Mouse (Mus musculus): ENCODE measurements around the gene Notch2. TPM values are rescaled to one million over a fixed set of nuclear protein-coding genes. Genes with fewer than 3 reads are reported as not detected.

The Notch2 gene
- polyA plus RNA-seq, 1 experiment from 2014 or later = 35.7 TPM

DNA sequence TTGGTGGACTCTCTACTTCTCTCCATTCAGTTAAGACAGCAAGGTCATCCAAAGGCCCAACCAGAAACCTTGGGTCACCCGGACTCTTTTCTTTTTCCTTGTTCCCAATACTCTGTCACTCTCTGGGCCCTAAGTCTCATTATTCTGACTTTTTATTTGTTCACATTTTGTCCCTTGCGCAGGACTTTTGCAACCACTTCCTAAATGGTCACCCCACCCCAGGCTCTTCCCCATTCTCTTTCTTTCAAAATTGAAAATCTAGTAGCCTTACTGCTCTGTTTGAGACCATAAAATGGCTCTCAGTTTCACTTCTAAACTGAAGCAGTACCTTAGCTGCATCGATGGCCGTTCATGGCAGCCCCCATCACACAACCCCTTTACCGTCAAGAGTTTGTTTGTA lies 18.5 kb upstream of the Notch2 start:
- Histone ChIP-seq H3K9ac (replicated peaks) (no peak overlapping the region), H3K9me3 (no peaks in the 10 kb centered on the region), H3K36me3 (no peaks in the 10 kb centered on the region), H3K4me1 (replicated peaks) (peaks cover 14% of the 10 kb centered on the region), H3K4me2 (no peak overlapping the region), H3K27me3 (no peaks in the 10 kb centered on the region), H3K4me3 (replicated peaks) (no peak overlapping the region), H3K27ac (no peak overlapping the region)
- whole genome bisulfite sequencing = 83% methylated on average over 5 of the region's 5 CpGs
- ATAC-seq (ENCODE audit: insufficient number of reproducible peaks, insufficient read depth, low FRiP score, low TSS enrichment, low read depth) = no peak

DNA sequence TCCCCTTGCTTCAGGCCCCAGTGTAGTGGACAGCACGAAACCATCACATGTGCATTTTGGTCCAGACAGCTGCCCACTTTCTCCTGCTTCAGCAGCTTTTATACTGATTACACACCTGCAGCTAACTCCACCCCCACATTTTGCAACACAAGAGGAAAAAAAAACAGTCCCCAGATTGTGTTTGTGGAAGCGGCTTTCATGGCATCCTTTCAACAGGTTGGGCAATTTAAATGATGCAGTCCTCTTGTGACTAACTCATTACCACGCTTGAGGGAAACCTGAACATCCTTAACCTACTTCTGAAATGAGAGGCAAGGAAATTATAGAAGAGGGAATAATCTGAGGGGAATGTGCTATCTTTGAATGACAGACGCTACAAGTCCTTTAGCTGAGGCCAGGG lies 15.0 kb upstream of the Notch2 start:
- Histone ChIP-seq H3K36me3 (no peaks in the 10 kb centered on the region), H3K4me3 (replicated peaks) (no peak overlapping the region), H3K4me2 (no peak overlapping the region), H3K27me3 (no peaks in the 10 kb centered on the region), H3K4me1 (replicated peaks) (peaks cover 14% of the 10 kb centered on the region), H3K9me3 (no peaks in the 10 kb centered on the region), H3K27ac (no peak overlapping the region), H3K9ac (replicated peaks) (no peak overlapping the region)
- 79% methylated on average over 4 of the region's 4 CpGs for WGBS
- no peak for ATAC-seq (ENCODE audit: insufficient number of reproducible peaks, insufficient read depth, low FRiP score, low TSS enrichment, low read depth)

DNA sequence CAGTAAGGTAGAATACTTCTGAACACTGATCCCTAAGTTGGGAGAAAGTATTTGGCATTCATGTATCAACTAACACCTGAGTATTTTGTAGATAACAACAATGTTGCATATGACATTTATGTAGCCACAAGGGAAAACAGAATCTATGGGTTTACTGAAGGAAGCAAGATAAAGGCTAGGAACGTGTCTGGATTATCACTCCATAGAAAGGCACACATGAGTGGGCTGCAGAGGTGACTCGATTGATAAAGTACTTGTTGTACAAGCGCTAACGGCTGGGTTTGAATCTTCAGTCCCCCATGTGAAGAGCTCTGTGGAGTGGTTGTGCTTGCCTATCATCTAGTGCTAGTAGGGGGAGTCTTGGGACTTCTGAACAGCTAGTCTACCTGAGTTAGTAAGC lies 9.8 kb upstream of the Notch2 start:
- no peak overlapping the region for H3K4me2 ChIP-seq
- H3K27ac ChIP-seq = no peak overlapping the region
- ATAC-seq (ENCODE audit: insufficient number of reproducible peaks, insufficient read depth, low FRiP score, low TSS enrichment, low read depth) = no peak
- peaks cover 6% of the 10 kb centered on the region; the same call in 1 of the 2 replicates for H3K4me1 ChIP-seq (replicated peaks)
- H3K27me3 ChIP-seq = no peaks in the 10 kb centered on the region
- no peak overlapping the region for H3K9ac ChIP-seq (replicated peaks)
- H3K4me3 ChIP-seq (replicated peaks) = no peak overlapping the region
- H3K9me3 ChIP-seq = no peaks in the 10 kb centered on the region
- no peaks in the 10 kb centered on the region for H3K36me3 ChIP-seq
- 75% methylated on average over 4 of the region's 4 CpGs for WGBS

DNA sequence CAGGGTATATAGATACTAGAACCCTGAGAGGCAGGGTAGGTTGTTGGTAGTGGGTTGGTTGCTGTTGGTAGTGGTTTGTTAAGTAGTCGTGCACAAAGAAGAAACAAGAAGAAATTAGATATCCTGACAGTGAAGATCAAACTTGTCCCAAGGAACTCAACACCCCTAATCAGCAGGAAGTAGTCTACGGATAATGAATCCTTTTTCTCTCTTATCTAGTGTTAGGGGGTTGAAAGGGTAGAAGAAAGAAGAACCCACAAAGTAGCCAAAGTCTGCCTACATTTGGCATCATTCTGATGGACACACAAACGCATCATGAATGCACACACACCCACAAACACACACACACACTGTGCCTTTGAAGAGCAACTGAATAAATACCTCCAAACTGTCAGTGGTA lies 9.1 kb upstream of the Notch2 start:
- H3K9me3 ChIP-seq = no peaks in the 10 kb centered on the region
- H3K4me3 ChIP-seq (replicated peaks) = no peak overlapping the region
- no peaks in the 10 kb centered on the region for H3K27me3 ChIP-seq
- no peak for ATAC-seq (ENCODE audit: insufficient number of reproducible peaks, insufficient read depth, low FRiP score, low TSS enrichment, low read depth)
- no peak overlapping the region for H3K27ac ChIP-seq
- WGBS = 81% methylated on average over 3 of the region's 3 CpGs
- H3K4me2 ChIP-seq = no peak overlapping the region
- H3K4me1 ChIP-seq (replicated peaks) = peaks cover 6% of the 10 kb centered on the region; the same call in 1 of the 2 replicates
- no peaks in the 10 kb centered on the region for H3K36me3 ChIP-seq
- no peak overlapping the region for H3K9ac ChIP-seq (replicated peaks)

DNA sequence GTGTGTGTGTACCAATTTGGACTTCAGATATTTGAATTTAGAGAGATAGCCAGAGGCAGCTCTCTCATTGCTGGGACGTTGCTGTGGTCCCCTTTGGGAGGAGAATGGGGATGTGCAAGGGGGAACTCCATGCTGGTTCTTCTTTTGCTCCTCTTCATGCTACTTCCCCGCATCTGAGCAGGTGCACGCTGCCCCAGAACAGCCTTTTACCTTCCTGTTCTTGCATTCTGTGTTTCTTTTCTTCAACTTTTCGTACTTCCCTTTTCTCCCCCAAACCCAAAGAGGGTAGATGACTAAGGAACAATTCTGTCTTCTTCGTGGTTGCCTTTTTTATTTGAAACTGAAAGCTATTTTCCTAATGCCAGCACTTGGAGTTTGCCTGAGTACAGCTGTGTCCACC lies 8.0 kb upstream of the Notch2 start:
- Histone ChIP-seq H3K27ac (no peak overlapping the region), H3K9ac (replicated peaks) (no peak overlapping the region), H3K4me1 (replicated peaks) (peaks cover 6% of the 10 kb centered on the region; the same call in 1 of the 2 replicates), H3K4me3 (replicated peaks) (no peak overlapping the region), H3K27me3 (no peaks in the 10 kb centered on the region), H3K36me3 (no peaks in the 10 kb centered on the region), H3K9me3 (no peaks in the 10 kb centered on the region), H3K4me2 (no peak overlapping the region)
- WGBS = 83% methylated on average over 5 of the region's 5 CpGs
- no peak for ATAC-seq (ENCODE audit: insufficient number of reproducible peaks, insufficient read depth, low FRiP score, low TSS enrichment, low read depth)

GRCm38 (mm10) chr3:98006046-98006691 lies 7.2 kb upstream of the Notch2 start:
- Histone ChIP-seq H3K9me3 (no peaks in the 10 kb centered on the region), H3K27ac (no peak overlapping the region), H3K36me3 (no peaks in the 10 kb centered on the region), H3K4me2 (no peak overlapping the region), H3K9ac (replicated peaks) (no peak overlapping the region), H3K4me1 (replicated peaks) (peaks cover 6% of the 10 kb centered on the region; the same call in 1 of the 2 replicates), H3K27me3 (no peaks in the 10 kb centered on the region), H3K4me3 (replicated peaks) (no peak overlapping the region)
- no peak for ATAC-seq (ENCODE audit: insufficient number of reproducible peaks, insufficient read depth, low FRiP score, low TSS enrichment, low read depth)
- 53% methylated on average over 8 of the region's 8 CpGs for WGBS

DNA sequence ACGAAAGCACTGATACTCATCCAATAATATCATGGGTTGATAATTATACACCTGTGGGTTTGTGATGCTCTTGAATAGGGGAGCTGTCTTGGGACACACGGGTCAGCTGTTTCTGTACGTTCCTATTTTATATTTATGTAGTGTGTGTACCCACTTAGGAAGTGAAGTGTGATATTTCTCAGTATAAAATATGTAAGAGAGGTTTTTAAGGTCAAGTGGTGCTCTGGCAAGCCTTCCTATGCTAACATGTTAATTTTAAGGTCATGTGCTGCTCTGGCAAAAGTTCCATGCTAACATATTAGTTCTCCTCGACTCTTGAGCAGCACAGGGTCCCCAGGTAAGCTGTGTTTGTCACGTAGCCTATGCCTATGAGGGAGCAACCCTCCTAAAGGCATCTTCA lies 6.4 kb upstream of the Notch2 start:
- 91% methylated on average over 5 of the region's 5 CpGs for WGBS
- Histone ChIP-seq H3K27me3 (no peaks in the 10 kb centered on the region), H3K4me2 (no peak overlapping the region), H3K9ac (replicated peaks) (no peak overlapping the region), H3K4me3 (replicated peaks) (no peak overlapping the region), H3K4me1 (replicated peaks) (peaks cover 6% of the 10 kb centered on the region; the same call in 1 of the 2 replicates), H3K9me3 (no peaks in the 10 kb centered on the region), H3K36me3 (no peaks in the 10 kb centered on the region), H3K27ac (no peak overlapping the region)
- ATAC-seq (ENCODE audit: insufficient number of reproducible peaks, insufficient read depth, low FRiP score, low TSS enrichment, low read depth) = no peak

DNA sequence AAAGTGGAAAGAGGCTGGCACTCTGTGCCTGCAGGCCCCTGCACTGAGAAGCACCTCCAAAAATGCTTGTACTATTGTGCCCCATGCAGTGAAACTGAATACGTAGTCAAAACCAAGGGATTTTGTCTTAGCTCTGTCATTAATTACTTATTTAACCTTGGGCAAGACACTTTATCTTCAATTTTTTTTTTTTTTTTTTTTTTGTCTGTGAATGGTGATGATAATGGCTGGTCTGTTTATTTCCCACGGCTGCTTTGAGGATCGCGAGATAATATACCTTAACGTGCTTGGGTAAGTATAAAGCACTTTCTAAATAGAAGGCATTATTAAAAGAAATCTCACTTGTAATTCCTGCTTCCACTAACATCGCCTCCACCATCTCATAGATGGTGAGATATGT lies 5.2 kb upstream of the Notch2 start:
- no peak overlapping the region for H3K27ac ChIP-seq
- WGBS = 88% methylated on average over 6 of the region's 6 CpGs

GRCm38 (mm10) chr3:98009190-98009840 lies 4.0 kb upstream of the Notch2 start:
- H3K9ac ChIP-seq (replicated peaks) = no peak overlapping the region
- WGBS = 67% methylated on average over 7 of the region's 7 CpGs
- H3K27ac ChIP-seq = no peak overlapping the region
- H3K4me1 ChIP-seq (replicated peaks) = peaks cover 6% of the 10 kb centered on the region; the same call in 1 of the 2 replicates
- no peaks in the 10 kb centered on the region for H3K27me3 ChIP-seq
- no peaks in the 10 kb centered on the region for H3K9me3 ChIP-seq
- no peak overlapping the region for H3K4me3 ChIP-seq (replicated peaks)
- H3K36me3 ChIP-seq = no peaks in the 10 kb centered on the region
- no peak overlapping the region for H3K4me2 ChIP-seq
- no peak for ATAC-seq (ENCODE audit: insufficient number of reproducible peaks, insufficient read depth, low FRiP score, low TSS enrichment, low read depth)

More for the DNA sequence above, 5.2 kb upstream of the Notch2 start:
- no peak overlapping the region for H3K9ac ChIP-seq (replicated peaks)
- no peaks in the 10 kb centered on the region for H3K9me3 ChIP-seq
- H3K4me1 ChIP-seq (replicated peaks) = peaks cover 6% of the 10 kb centered on the region; the same call in 1 of the 2 replicates
- no peak for ATAC-seq (ENCODE audit: insufficient number of reproducible peaks, insufficient read depth, low FRiP score, low TSS enrichment, low read depth)
- H3K36me3 ChIP-seq = no peaks in the 10 kb centered on the region
- H3K4me3 ChIP-seq (replicated peaks) = no peak overlapping the region
- no peaks in the 10 kb centered on the region for H3K27me3 ChIP-seq
- no peak overlapping the region for H3K4me2 ChIP-seq

DNA sequence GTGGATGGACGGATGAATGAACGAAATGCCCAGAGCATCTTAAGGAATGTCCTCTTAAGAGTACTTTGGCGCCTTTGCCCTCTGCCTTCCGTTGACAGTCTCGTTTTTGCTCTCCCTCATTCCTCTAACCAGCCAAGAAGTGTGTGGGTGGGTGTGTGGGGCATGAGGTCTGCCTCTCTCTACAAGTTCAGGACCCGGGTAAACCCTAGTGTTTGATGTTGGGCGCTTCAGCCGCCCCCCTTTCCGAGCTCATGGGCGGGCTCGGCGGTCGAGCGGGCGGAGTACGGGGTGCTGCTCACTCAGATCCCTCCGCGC lies 284 bp upstream of the Notch2 start:
- Histone ChIP-seq H3K9ac (replicated peaks) (peak overlapping the region; percentile 96), H3K9me3 (no peaks in the 10 kb centered on the region), H3K27ac (peak overlapping the region; percentile 96; the same call in 1 of the 2 replicates), H3K36me3 (no peaks in the 10 kb centered on the region), H3K4me2 (peak overlapping the region; percentile 68), H3K4me3 (replicated peaks) (peak overlapping the region; percentile 96), H3K4me1 (replicated peaks) (peaks cover 36% of the 10 kb centered on the region), H3K27me3 (no peaks in the 10 kb centered on the region)
- under 1% methylated on average over 18 of the region's 18 CpGs for WGBS
- no peak; the same call in 1 of the 2 replicates for ATAC-seq (ENCODE audit: insufficient number of reproducible peaks, insufficient read depth, low FRiP score, low TSS enrichment, low read depth)

DNA sequence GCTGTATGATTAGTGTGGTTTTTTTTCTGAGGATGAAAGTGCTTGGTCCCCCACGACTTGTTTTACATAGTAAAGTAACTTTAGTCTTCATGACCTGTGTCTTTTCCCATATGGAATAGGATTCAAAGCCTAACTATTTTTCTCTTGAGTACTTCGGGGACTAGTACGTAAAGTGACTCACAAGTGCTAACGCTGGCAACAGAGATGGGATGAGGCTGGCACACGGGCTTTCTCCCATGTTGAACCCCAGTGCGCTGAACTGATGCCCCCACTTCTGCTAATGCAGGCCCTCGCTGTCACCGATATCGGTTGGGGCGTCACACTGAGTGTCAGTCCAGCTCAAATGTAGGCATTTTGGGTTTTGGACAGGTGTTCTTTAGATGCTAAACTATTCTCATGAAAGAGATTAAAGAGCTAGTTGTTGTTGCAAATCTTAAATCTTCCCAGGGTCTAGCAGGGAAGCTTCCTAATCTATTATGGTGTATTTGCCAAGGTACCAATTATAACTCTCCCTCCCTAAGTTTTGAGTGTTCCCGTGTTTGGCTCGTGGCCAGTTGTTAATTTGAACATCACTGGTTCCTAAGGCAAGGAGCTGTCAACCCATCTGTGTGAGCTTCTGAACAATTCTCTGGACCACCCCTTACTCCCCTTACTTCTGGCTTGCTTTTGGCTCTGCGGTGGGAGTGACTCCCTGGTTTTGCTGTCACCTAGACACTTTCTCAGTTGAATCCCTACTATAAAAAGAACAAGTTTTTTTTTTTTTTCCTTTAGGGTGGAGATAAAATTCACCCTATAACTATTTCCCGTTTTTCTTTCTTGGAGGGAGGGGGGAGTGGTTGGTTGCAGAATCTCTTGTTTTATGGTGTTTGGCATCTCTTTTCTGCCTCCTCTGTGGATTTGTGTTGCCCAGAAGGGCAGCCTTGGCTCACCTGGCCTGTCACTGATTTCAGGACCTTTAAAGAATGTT lies 2.2 kb downstream of the Notch2 start:
- peaks cover 60% of the 10 kb centered on the region for H3K4me1 ChIP-seq (replicated peaks)
- peak overlapping the region; percentile 96 for H3K4me3 ChIP-seq (replicated peaks)
- peak overlapping the region; percentile 31; the same call in 1 of the 2 replicates for H3K9ac ChIP-seq (replicated peaks)

More for the DNA sequence above, 2.2 kb downstream of the Notch2 start:
- Histone ChIP-seq H3K9me3 (no peaks in the 10 kb centered on the region), H3K36me3 (0 out of 2 replicates have a peak, but pooled peaks cover 1% of the 10 kb centered on the region), H3K4me2 (peak overlapping the region; percentile 68), H3K27me3 (no peaks in the 10 kb centered on the region), H3K27ac (no peak overlapping the region)
- 62% methylated on average over 14 of the region's 14 CpGs for WGBS
- ATAC-seq (ENCODE audit: insufficient number of reproducible peaks, insufficient read depth, low FRiP score, low TSS enrichment, low read depth) = no peak
